Mouse (Mus musculus): ENCODE results near the gene Sgta.
A peak's percentile ranks its signal among the peaks of the same experiment; 100 is the strongest.
"Not testable (repeated sequence)": the region's sequence is repeated elsewhere in the genome, so short reads cannot be mapped to it uniquely, and the experiment has no call there.

The Sgta gene

DNA sequence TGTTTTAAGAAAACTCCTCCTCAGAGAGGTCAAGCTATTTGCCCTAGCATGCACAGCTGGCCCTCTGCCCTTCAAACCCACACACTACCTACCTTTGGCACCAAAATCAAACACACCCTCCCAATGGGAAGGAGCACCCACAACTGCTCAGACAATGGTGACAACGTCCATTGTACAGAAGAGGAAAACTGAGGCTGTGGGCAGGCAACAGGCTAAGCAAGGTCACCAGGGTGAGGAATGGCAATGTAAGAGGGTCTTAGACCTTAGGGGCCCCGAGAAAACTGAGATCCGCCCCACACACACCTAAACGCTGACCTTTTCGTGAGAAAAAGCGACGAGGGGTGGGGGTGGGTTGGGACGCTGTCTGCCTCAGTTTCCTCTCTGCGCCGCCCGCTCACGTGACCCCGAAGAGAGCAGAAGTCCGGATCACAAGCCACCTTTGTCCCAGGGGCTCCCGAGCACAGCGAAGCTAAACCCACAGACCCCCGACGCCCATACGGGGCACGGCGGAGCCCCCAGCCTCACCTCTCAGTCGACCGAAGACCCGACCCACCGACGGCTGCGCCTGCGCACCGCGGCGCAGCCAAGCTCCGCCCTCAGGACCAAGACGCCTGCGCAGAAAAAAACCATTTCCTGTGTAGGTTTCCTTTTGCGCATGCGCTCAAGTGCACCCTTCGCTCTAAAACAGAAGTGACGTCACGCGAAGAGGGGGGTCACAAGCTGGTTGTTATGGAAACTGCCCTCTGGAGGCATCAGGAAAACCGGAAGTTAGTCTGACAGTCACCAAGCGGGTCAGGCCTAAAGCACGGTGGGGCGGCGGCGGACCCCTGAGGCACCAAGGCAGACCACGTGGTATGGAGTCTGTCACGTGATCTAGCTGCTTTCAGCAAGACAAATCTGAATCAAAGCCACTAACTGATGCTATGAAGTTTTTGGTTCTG is at the start of gene Sgta:
Sgta (minus strand) TSS at position 579 of the 941 bp plus-strand sequence.
- DNase-seq (ENCODE audit: low read depth, low spot score), result peak; percentile 100

DNA sequence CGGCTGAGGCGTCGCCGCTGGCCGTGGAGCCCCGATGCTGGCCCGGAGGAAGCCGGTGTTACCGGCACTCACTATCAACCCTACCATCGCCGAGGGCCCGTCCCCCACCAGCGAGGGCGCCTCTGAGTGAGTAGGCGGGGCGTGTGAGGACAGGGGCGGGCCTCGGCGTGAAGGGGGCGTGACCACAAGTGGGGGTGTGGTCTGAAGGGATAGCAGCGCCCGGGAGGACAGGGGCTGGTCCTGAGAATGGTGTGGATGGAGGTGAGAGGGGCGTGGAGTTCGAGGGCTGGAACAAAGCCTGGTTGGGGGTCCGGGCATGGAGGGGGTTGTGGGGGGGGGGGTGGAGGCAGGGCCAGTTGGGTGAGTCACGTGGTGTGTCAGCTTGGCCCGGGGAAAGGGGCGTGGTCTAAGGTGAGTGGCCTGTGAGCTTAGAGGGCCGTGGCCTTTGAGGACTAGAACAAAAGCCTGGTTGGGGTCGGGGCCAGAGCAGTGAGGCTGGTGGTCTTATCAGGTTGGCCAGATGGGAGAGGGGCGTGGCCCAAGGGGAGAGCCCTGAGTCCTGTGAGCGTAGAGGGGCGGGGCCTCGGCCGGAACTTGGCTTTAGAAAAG is 46.2 kb upstream of the Sgta start:
- DNase-seq (ENCODE audit: low read depth, low spot score), result peak; percentile 92

DNA sequence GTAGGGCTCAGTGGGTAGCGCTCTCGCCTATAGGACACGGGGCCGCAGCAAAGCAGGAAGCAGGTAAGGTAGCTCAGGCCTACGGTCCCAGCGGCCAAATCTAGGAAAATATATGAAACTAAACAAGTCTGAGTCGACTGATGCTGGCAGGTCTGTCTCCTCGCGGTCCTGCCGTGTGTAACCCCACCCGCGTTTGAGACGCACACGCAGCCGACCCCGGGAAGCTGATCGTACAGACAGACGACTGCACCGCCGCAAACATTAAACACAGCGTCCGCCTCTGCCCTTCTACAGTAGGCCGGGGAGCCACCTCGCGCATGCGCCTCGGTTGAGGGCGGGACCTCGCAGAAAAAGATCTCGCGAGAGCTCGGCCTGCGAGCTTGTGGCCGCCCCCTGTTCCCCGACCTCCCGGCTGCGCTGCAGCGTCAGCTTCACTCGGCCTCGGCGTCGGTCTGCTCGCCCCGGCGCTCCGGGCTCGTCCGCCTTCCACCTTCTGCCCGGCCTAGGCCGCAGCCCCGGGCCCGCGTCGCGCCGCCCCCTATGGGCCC is 45.7 kb upstream of the Sgta start, which contains the start of gene Map2k2:
Map2k2 (plus strand) TSS at position 351 of the 548 bp plus-strand sequence.
- DNase-seq (ENCODE audit: low read depth, low spot score), result peak; percentile 98

DNA sequence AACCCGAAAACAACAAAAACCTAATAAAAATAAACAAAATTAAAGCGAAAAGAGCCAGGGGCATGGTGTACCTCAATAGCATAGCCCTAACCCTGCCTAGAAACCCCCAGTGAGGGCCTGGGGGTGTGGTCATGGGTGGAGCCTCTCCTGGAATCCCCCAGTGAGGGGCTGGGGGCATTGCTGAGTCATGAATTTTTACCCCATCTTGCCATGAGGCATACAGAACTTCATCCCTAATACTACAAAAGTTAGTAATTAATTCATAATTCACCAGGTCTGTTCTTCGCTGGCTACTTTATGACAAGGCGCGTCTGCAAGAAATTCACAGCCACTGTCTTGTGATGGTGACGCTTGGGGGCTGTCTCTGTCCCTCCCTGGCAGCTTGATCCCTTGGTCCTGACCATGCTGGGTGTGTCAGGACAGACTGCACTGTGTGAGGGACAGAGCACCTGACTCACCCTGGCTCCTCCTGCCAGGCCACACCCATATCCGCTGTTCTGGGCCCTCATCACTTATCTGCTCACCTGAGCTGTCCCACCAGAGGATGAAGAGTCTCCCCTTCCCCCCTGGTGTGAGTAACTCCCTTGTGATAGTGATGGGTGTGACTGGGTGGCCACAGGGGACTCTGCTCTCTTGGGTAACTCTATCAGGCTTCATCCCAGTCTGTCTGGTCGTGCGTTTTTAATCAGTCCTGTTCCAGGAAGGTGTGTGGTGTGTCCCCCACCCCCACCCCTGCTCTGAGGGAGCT is 35.1 kb upstream of the Sgta start:
- no peak for DNase-seq (ENCODE audit: low read depth, low spot score)

DNA sequence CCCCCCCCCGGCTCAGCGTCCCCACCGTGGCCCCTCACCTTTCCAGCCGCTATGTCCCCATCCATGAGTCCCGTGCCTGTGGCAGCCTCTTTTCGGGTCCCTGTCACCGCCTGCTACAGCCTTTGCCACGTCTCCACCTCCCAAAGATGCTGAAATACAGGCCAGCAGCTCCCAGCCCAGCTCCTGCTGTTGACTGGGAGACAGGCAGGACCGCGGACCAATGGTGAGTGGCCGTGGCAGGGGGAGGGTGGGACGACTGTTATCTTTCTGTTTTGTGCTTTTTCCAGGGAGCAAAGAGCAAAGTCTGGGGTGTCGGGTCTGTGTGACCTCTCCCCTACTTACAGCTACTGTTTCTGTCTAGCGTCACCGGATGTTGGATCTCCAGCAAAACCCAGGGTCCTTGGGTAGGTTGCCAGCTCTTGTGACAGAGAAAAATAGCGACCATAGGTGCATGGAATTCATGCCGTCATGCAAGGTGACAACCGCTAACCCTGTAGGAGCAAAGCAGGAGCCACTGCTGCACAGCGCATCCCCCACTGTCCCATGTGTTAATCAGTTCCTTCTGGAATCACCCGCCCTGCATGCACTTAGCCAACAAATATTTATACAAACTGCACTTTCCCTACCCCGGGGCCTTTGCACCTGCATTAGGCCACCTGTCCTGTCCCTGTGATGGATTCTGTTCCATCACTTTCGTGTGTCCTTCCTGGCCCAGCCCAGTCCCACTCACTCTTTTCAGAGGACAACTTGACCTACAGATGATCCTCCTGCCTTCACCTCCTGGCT is 32.7 kb upstream of the Sgta start:
- no peak for DNase-seq (ENCODE audit: low read depth, low spot score)

DNA sequence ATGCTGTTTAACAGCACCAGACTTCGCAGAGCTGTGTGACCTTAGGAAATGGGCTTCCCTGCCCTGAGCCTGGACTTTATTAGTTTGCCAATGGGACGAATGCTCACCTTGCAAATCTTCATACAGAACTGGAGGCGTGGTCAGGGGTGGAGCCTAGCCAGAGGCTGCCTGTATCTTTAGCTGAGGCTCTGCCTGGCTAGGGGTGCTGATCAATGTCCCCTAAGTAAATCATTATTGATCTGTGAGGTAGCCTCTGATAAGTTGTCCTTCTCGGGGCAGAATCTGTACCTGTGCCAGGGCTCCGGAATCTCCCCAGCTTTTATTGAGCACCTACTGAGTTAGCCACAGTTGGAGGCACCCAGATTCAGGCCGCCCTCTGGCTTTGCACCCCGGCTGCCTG is 30.6 kb upstream of the Sgta start:
- DNase-seq (ENCODE audit: low read depth, low spot score), result no peak

DNA sequence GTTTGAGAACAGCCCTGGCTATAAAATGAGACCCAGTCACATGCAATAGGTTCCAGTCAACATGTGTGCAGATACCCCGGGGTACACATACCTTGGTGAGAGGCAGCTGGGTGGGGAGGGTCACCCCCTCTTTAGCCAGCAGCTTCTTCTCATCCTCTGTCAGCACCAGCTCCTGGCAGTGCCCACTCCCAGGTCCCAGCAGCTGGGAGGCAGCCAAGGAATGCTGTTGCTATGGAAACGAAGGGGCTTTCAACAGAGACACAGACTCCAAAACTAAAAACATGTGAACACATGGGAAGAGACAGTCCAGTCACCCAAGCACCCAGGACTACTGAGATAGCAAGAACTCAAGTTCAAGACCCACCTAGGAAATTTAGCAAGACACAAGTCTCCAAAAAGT is 29.2 kb upstream of the Sgta start:
- DNase-seq (ENCODE audit: low read depth, low spot score), result peak; percentile 74

DNA sequence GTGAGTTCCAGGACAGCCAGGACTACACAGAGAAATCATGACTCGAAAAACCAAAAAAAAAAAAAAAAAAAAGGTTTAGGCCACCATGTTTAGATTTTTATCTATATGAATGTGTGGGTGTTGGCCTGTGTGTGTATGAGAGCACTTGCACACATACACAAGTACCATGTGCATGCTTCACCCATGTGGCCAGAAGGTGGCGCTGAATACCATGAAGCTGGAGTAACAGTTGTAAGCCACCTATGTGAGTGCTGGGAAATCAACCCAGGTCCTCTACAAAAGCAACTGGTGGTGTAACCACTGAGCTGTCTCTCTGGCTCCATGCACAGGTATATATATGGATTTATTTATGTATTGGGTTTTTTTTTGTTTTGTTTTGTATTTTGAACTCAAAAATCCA is 27.0 kb upstream of the Sgta start:
- DNase-seq (ENCODE audit: low read depth, low spot score), result no peak

DNA sequence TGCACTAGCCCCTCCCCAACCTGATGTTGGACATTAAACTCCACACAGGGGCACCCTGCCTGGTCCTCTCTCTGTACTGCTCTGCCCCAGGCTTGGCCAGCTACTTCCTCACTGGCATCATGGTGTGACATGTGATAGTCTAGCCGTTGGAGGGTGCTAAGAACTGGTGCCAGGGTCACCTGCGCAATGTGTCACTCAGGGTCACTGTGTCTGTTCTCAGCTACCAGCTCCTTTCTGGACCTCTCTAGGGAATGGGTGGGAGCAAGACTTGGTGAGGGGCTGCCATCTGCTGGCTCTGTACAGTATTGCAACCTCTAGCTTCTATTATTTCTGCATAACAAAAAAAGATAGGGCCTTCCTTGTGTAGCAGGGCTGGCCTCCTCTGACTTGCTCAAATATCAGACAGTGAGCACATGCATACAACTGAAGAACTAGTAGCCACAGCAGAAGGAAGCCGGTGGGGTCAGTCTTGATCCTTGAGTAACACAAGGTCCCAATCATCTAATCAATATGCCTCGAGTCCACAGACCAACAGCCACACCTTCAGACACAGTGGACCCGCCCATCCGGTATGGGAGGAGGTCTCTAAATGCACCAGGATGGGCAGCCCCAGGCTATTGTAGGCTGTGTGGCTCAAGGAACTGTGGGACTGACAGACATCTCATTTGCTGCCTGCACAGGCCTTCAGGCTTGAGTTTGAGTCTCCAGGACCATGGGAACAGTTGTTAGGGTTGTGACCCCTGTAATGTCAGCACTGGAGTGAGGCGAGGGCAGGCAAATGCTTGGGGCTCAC is 22.4 kb upstream of the Sgta start:
- peak; percentile 76 for DNase-seq (ENCODE audit: low read depth, low spot score)

DNA sequence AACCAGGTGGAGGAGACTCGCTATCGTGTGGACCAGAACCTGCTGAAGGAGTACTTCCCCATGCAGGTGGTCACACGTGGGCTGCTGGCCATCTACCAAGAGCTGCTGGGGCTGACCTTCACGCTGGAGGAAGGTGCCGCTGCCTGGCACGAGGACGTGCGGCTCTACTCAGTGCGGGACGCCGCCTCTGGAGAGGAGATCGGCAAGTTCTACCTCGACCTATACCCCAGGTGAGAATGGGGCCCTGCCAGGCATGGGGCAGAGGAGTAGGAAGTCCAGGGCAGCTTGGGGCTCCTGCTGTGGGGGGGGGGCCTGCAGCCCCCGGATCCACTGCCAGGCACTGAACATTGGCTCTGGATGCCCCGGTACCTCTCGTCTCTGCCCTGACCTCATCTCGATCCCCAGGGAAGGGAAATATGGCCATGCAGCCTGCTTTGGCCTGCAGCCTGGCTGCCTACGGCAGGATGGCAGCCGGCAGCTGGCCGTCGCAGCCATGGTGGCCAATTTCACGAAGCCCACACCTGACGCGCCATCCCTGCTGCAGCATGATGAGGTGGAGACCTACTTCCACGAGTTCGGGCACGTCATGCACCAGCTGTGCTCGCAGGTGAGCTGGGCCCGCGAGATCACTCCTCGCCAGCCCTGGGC is 20.2 kb upstream of the Sgta start:
- DNase-seq (ENCODE audit: low read depth, low spot score), result no peak

DNA sequence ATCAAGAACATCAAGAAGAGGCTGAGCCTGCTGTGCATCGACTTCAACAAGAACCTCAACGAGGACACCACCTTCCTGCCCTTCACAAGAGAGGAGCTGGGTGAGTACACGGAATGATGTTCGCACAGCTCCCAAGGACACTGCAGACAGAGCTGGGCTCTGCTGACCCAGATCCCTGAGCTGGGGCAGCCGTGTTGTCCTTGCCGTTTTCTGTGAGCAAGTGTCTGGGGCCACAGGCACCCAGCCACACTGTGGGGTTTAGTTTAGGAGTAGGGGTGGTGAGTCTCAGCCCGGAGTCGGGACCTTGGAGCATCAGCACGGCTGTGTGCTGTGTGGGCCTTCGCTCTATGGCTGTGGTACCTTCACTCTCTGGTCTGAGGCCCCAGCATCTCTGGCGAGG is 17.9 kb upstream of the Sgta start:
- no peak for DNase-seq (ENCODE audit: low read depth, low spot score)

DNA sequence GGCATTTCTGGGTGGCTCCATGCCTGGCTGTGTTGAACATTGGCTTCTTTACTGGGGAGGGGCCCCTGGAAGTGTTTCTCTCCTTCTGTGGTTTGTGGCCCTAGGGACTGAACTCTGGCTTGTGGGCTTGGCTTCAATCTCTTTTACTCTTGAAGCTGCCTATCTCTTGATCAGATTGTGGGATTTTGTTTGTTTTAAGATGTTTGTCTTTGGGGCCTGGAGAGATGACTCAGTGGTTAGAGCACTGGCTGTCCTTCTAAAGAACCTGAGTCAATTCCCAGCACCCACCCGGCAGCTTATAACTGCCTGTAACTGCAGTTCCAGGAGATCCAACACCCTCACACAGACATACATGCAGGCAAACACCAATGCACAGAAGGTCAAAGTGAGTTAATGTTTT is 16.4 kb upstream of the Sgta start:
- no peak for DNase-seq (ENCODE audit: low read depth, low spot score)

DNA sequence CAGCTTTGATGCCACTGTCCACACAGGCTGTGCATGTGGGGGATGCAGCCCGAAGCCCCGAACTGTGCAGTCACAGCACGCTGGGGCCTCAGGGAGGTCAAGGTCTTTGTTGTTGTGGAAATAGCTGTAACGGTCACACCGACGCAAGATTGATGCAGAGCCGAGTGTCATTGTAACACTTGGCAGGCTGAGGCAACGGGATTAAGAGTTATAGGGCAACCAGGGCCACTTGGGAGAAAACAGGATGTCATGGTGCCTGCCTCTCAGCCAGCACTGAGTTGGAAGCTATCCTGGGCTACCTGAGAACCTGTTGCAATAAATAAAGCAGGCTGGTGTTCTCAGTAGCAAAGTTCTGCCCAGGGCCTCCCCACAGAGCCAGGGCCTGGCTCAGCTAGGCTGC is 15.8 kb upstream of the Sgta start:
- DNase-seq (ENCODE audit: low read depth, low spot score), result no peak

DNA sequence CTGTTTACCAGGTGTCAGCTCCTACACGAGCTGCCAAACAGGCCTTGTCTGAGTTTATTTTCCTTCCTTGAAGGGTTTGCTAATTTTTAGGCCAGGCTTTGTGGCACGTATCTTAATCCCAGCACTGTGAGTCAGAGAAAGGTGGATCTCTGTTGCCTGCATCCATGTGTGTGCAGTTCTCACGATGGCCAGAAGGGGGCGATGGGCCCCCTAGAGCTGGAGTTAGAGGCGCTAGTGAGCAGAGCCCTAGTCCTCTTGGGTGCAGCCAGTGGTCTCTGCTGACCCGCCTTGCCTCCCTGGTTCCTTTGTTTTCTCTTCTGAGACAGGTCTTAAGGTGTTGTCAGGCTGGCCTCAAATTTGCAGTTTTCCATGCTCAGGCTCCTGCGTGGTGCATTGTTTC is 13.5 kb upstream of the Sgta start:
- no peak for DNase-seq (ENCODE audit: low read depth, low spot score)

DNA sequence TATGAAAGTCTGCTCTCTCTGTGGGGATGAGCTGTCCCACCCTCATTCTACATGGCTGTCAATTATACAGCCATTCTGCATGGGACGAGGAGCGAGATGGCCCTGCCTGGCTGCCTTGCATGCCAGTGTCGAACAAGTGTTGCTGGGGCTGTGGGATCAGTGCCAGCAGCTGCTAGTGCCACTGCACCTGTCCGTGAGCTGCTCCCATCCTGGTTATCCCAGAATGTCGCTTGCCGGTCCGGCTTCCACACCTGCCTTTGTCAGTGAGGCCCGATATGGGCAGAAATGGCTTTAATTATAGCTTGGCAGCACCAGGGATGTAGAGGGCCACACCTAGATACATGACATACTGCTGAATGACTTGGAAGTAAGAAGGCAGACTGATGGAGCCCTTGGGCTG is 12.3 kb upstream of the Sgta start:
- DNase-seq (ENCODE audit: low read depth, low spot score), result no peak

DNA sequence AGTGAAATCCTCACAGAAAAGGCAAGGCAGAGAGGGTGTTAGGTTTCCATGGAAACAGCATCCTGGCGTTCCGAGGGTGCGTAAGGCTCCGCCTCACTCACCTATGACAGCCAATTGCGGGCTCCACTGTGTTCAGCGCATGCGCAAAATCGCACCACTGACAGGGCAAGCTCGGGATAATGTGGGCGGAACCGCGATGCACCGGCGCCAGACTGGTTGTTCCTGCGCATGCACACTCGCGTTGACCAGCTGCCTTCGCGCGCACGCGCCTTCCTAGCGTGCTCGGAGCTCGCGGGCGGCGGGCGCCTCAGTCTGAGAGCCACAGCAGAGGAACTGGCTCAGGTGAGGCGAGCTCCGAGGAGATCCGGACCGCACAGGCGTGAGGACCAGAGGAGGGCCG is 9.9 kb upstream of the Sgta start, which contains the start of gene Thop1:
Thop1 (plus strand) TSS at position 200 of the 400 bp plus-strand sequence.
- DNase-seq (ENCODE audit: low read depth, low spot score), result peak; percentile 100

DNA sequence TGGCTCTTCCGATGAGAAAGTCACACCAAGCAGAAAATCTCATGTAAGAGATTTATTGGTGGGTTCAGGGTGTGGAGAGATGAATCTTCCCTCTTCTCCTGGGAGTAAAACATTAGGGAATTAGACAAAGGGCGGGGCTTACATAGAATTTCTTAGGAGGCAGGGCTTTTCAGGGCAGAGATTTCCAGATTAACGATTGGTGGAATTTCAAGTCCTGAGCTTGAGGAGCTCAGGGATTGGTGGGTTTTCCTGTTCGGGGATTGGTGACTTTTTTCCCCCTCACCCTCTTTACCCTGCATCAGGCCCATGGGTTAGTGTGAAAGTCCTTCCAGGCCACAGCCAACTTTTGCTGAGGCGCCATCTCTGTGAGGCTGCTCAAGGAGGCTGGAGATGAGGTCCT is 8.7 kb upstream of the Sgta start:
- no peak for DNase-seq (ENCODE audit: low read depth, low spot score)

DNA sequence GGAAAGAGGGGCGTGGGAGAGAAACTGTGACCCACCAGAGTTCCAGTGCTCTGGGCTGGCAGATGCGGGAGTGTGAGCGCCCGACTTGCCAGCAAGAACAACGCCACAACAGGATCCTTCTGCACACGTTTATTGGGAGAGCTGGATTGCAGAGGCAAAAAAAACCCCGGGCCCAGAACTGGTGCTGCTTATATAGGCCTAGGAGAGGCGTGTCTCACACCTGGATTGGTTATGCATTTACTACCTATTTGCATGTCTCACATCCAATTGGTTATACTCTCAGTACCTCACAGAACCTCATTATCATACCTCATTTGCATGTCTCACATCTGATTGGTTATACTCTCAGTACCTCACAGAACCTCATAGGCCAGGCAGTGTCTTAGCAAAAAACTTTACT is 4.5 kb upstream of the Sgta start:
- not testable (repeated sequence) for DNase-seq (ENCODE audit: low read depth, low spot score)

DNA sequence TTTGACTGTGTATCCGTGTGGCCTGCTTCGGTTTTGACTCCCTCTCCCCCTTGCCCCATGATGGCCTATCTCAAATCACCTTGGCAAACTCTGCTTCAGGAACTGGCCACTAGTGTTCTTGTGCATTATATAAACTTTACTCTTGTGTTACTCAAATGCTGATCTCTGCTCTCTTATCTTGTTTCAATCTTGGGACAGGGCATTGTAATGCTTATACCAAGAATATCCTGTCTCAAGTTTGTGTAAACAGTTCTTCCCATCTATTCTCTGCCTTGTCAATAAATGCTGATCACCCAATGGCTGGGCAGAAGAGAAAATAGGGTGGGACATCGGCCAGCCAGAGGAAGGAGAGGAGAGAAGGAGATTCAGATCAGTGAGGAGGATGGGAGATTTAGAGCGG is 2.7 kb upstream of the Sgta start:
- no peak for DNase-seq (ENCODE audit: low read depth, low spot score)

DNA sequence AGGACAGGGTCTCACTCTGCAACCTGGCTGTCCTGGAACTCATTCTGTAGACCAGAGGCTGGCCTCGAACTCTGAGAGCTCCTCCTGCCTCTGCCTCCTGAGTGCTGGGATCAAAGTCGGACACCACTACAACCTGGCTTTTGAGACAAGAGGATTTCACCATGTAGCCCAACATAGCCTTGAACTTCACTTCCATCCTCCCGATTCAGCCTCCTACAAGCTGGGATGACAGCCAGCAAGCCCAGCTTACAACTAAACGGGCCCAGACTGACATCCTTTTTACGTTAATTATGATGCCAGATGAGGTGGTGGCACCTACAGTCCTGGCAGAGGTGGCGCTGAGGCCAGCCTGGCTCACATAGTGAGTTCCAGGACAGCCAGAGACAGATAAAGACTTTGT is 1.1 kb downstream of the Sgta start:
- no peak for DNase-seq (ENCODE audit: low read depth, low spot score)
